Mouse (Mus musculus): ENCODE data around the gene Glis1. TPM values are rescaled to one million over a fixed set of nuclear protein-coding genes. Genes with fewer than 3 reads are reported as not detected.

Glis1 gene
- polyA plus RNA-seq, 1 experiment from 2014 or later, result 1.2 TPM

DNA sequence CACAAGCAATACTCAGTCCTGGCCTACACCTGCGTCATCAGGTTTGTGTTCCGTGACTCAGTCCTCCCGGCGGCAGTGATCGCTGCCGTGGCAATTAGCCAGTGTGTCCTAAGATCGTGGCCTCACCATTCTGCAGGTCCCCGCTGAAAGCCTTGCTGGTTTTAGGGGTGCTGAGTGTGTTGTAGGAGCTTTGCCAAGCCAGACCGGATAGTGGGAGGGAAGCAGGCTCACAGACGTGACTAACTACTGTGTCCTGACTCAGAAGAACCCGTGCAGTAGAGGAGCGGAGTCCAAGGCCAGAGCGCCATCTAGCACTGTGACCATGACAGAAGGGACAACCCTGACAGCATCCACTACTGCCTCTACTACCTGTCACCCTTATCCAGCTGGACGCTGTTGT, 168.4 kb downstream of the Glis1 start:
- 81% methylated on average over 14 of the region's 14 CpGs for WGBS
- Histone ChIP-seq H3K9ac (ENCODE audit: low read depth, low read length) (no peak overlapping the region), H3K36me3 (ENCODE audit: control insufficient read depth, insufficient read depth, low read length) (no peaks in the 10 kb centered on the region), H3K9me3 (ENCODE audit: control insufficient read depth, low read length) (no peaks in the 10 kb centered on the region), H3K27ac (ENCODE audit: low read depth, low read length) (no peak overlapping the region), H3K4me1 (replicated peaks; ENCODE audit: control insufficient read depth, insufficient read depth, low read length) (peaks cover 22% of the 10 kb centered on the region), H3K27me3 (replicated peaks; ENCODE audit: control insufficient read depth, insufficient read depth, low read length) (no peaks in the 10 kb centered on the region; the same call in 1 of the 2 replicates), H3K4me2 (no peak overlapping the region), H3K4me3 (ENCODE audit: low read depth, low read length) (no peak overlapping the region)
- no peak for ATAC-seq (replicated peaks; ENCODE audit: low FRiP score)
- no peak for DNase-seq (ENCODE audit: low spot score)

DNA sequence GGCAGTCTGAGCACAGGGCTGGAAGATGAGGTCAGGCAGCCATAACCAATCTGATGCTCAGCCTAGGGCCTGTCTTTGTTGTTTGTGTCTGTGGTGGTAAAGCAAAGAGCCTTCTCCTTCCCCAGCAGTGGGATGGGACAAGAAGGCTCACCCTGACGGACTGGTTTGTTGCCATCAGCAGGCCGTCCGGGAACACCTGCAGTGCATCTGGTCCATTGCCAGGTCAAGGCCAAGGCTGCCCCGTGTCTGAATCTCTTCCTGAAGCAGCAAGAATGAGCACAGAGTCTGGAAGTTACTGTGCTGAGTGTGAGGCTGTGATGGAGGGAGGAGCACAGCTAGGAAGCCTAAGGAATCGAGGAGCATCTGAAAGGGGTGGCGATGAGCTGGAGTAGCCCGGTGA, 168.8 kb downstream of the Glis1 start:
- Histone ChIP-seq H3K4me2 (no peak overlapping the region), H3K4me3 (ENCODE audit: low read depth, low read length) (no peak overlapping the region), H3K9ac (ENCODE audit: low read depth, low read length) (no peak overlapping the region), H3K27me3 (replicated peaks; ENCODE audit: control insufficient read depth, insufficient read depth, low read length) (peaks cover under 1% of the 10 kb centered on the region), H3K4me1 (replicated peaks; ENCODE audit: control insufficient read depth, insufficient read depth, low read length) (peaks cover 21% of the 10 kb centered on the region), H3K9me3 (ENCODE audit: control insufficient read depth, low read length) (no peaks in the 10 kb centered on the region), H3K36me3 (ENCODE audit: control insufficient read depth, insufficient read depth, low read length) (no peaks in the 10 kb centered on the region), H3K27ac (ENCODE audit: low read depth, low read length) (no peak overlapping the region)
- no peak for DNase-seq (ENCODE audit: low spot score)
- 85% methylated on average over 7 of the region's 7 CpGs for whole genome bisulfite sequencing
- no peak for ATAC-seq (replicated peaks; ENCODE audit: low FRiP score)

DNA sequence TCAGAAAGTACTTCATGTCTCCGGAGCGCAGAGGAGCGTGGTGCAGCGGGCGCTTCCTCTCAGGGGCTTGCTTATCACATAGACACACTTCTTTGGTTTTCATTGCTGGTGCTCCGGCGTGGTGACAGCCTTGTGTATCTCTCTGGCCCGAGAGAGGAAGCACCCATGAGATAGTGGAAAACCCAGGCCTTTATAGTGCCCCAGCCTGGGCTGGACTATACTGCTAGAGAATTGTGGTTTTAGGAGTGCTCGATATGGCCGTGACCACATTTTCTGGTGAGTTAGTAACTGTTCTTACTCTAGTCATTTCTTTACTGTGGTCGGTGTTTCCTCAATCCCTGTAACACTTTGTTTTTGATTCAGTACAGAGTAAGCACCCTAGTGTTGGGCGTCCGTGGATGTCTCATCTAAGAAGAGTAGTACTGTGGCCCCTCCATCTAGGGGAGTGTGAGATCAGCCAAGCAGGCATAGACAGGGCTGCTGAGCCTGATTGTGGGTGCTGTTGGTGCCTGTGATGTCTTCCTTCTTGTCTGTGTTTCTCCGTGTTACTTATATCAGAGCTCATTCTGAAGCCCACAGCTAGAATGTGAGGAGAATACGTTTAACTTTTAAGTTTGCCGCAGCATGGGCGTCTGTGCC, 171.7 kb downstream of the Glis1 start:
- H3K27me3 ChIP-seq (replicated peaks; ENCODE audit: control insufficient read depth, insufficient read depth, low read length), result peaks cover 14% of the 10 kb centered on the region
- peak overlapping the region; percentile 52 for H3K4me2 ChIP-seq
- no peaks in the 10 kb centered on the region for H3K9me3 ChIP-seq (ENCODE audit: control insufficient read depth, low read length)
- H3K9ac ChIP-seq (ENCODE audit: low read depth, low read length), result no peak overlapping the region
- H3K36me3 ChIP-seq (ENCODE audit: control insufficient read depth, insufficient read depth, low read length), result no peaks in the 10 kb centered on the region
- 30% methylated on average over 17 of the region's 17 CpGs for WGBS
- H3K27ac ChIP-seq (ENCODE audit: low read depth, low read length), result peak overlapping the region; percentile 80
- peaks cover 21% of the 10 kb centered on the region for H3K4me1 ChIP-seq (replicated peaks; ENCODE audit: control insufficient read depth, insufficient read depth, low read length)
- DNase-seq (ENCODE audit: low spot score) (peak; percentile 58), ATAC-seq (replicated peaks; ENCODE audit: low FRiP score) (peak; percentile 98)
- H3K4me3 ChIP-seq (ENCODE audit: low read depth, low read length), result peak overlapping the region; percentile 5; the same call in 1 of the 2 replicates

DNA sequence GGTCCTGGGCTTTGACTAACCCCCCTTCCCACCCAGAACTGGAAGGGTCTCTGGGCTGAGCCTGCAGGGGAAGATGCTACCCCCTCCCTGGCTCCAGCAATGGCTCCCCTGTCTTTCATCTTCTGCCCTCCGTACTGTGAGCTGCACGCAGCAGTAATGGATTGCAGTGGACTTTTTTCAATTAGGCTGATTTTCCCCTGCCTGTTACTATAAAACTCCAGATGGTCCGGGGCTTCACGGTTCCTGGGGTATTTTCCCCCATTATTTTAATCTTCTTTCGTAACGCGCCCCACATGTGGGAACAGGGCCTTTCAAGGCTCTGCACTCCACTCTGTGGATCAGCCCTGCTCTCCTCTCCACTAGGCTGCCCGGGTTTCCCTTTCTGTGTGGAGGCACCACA, 175.4 kb downstream of the Glis1 start:
- H3K4me3 ChIP-seq (ENCODE audit: low read depth, low read length), result no peak overlapping the region
- H3K4me1 ChIP-seq (replicated peaks; ENCODE audit: control insufficient read depth, insufficient read depth, low read length), result peaks cover 26% of the 10 kb centered on the region
- ATAC-seq (replicated peaks; ENCODE audit: low FRiP score), result no peak
- H3K9me3 ChIP-seq (ENCODE audit: control insufficient read depth, low read length), result no peaks in the 10 kb centered on the region
- 72% methylated on average over 8 of the region's 8 CpGs for WGBS
- H3K36me3 ChIP-seq (ENCODE audit: control insufficient read depth, insufficient read depth, low read length), result no peaks in the 10 kb centered on the region
- no peak overlapping the region for H3K9ac ChIP-seq (ENCODE audit: low read depth, low read length)
- peaks cover 17% of the 10 kb centered on the region for H3K27me3 ChIP-seq (replicated peaks; ENCODE audit: control insufficient read depth, insufficient read depth, low read length)
- no peak overlapping the region for H3K27ac ChIP-seq (ENCODE audit: low read depth, low read length)
- no peak for DNase-seq (ENCODE audit: low spot score)
- H3K4me2 ChIP-seq, result no peak overlapping the region

DNA sequence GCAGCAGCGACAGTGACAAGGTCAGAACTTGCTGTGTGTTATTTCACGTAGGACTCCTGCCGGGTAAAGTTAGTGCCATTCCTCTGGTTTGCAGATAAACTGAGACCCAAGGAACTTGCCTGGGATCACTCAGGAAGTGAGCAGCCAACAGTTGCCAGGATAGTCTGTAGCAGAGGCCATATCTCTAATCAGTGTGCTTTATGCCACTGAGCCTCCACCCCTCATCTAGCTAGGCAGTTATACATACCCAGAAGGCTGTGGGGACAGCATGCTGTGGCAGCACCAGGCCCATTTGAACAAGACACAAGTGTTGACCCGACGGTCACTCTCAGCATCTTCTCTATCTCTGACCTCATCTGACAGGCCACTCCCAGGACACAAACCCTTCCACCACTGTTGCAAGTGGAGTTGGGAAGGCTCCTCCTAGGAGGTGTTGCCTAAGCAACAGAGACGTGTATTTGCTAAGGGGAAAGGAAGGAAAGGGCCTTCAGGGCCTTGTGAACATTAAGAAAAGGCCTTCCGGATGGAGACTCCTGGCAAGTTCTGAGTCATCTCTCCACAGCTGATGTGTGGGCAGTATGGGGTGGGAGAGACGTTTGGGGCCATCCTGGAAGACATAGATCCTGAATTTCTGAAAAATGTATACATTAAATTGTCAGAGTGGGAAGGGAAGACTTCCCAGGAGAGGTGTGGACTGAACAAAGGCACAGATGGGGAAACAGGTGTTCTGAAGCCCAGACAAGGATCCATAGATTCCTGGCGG, 177.7 kb downstream of the Glis1 start:
- Histone ChIP-seq H3K4me1 (replicated peaks; ENCODE audit: control insufficient read depth, insufficient read depth, low read length) (peaks cover 7% of the 10 kb centered on the region), H3K27ac (ENCODE audit: low read depth, low read length) (no peak overlapping the region), H3K36me3 (ENCODE audit: control insufficient read depth, insufficient read depth, low read length) (no peaks in the 10 kb centered on the region), H3K27me3 (replicated peaks; ENCODE audit: control insufficient read depth, insufficient read depth, low read length) (peaks cover 18% of the 10 kb centered on the region), H3K4me3 (ENCODE audit: low read depth, low read length) (no peak overlapping the region), H3K9me3 (ENCODE audit: control insufficient read depth, low read length) (no peaks in the 10 kb centered on the region), H3K9ac (ENCODE audit: low read depth, low read length) (no peak overlapping the region), H3K4me2 (no peak overlapping the region)
- DNase-seq (ENCODE audit: low spot score) (no peak), ATAC-seq (replicated peaks; ENCODE audit: low FRiP score) (peak; percentile 56; the same call in 1 of the 2 replicates)
- 57% methylated on average over 9 of the region's 9 CpGs for WGBS

DNA sequence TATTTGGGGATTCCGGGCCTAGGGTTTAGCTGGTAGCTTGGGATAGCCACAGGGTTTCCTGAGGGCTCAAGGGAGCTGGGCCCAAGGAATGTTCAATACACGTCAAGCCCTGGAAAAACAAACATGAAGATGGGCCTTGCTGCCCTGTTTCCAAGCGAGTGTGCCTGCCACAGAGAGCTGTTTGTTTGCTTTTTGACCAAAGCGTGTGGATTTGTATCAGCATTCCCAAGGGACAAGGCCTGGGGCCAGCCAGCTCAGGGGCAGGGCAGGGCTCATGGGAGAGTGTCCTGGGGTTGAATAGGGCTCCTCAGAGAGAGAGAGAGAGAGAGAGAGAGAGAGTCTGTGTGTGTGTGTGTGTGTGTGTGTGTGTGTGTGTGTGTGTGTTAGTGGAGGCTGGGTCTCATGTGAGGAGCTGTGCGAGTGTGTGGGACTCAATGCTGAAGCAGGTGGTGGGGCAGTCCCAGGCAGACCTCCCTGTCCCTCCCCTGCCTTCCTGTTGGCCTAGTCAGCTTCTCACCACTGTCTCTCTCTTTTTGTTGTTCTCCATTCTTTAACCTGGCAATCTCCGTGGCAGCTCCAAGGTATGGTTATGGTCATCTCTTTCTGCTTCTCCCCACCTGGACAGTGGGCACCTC, 183.3 kb downstream of the Glis1 start:
- ATAC-seq (replicated peaks; ENCODE audit: low FRiP score) (no peak), DNase-seq (ENCODE audit: low spot score) (no peak)
- no peak overlapping the region for H3K4me3 ChIP-seq (ENCODE audit: low read depth, low read length)
- no peak overlapping the region for H3K27ac ChIP-seq (ENCODE audit: low read depth, low read length)
- no peaks in the 10 kb centered on the region for H3K36me3 ChIP-seq (ENCODE audit: control insufficient read depth, insufficient read depth, low read length)
- 0 out of 2 replicates have a peak, but pooled peaks cover 4% of the 10 kb centered on the region for H3K27me3 ChIP-seq (replicated peaks; ENCODE audit: control insufficient read depth, insufficient read depth, low read length)
- H3K9me3 ChIP-seq (ENCODE audit: control insufficient read depth, low read length), result no peaks in the 10 kb centered on the region
- no peak overlapping the region for H3K4me2 ChIP-seq
- H3K4me1 ChIP-seq (replicated peaks; ENCODE audit: control insufficient read depth, insufficient read depth, low read length), result no peaks in the 10 kb centered on the region
- 61% methylated on average over 6 of the region's 6 CpGs for WGBS
- H3K9ac ChIP-seq (ENCODE audit: low read depth, low read length), result no peak overlapping the region

DNA sequence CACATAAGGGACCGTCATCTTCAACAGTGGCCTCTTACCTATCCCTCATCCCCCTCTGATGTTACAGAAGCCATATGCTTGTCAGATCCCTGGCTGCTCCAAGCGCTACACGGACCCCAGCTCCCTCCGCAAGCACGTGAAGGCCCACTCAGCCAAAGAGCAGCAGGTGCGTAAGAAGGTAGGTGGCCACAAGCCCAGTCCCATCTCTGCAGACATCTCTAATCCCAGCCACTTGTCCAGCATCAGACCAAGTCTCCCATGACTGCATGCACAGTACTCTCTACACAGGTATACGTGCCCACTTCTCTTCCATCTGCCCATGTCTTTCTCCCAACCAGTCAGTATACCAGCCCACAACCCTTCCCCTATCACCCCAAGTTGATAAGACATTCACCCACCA, 185.1 kb downstream of the Glis1 start:
- ATAC-seq (replicated peaks; ENCODE audit: low FRiP score) (no peak), DNase-seq (ENCODE audit: low spot score) (no peak)
- no peaks in the 10 kb centered on the region for H3K36me3 ChIP-seq (ENCODE audit: control insufficient read depth, insufficient read depth, low read length)
- H3K9ac ChIP-seq (ENCODE audit: low read depth, low read length), result no peak overlapping the region
- H3K4me1 ChIP-seq (replicated peaks; ENCODE audit: control insufficient read depth, insufficient read depth, low read length), result no peaks in the 10 kb centered on the region
- 85% methylated on average over 7 of the region's 7 CpGs for WGBS
- H3K27me3 ChIP-seq (replicated peaks; ENCODE audit: control insufficient read depth, insufficient read depth, low read length), result 0 out of 2 replicates have a peak, but pooled peaks cover 2% of the 10 kb centered on the region
- H3K4me2 ChIP-seq, result no peak overlapping the region
- H3K9me3 ChIP-seq (ENCODE audit: control insufficient read depth, low read length), result no peaks in the 10 kb centered on the region
- no peak overlapping the region for H3K27ac ChIP-seq (ENCODE audit: low read depth, low read length)
- no peak overlapping the region for H3K4me3 ChIP-seq (ENCODE audit: low read depth, low read length)

DNA sequence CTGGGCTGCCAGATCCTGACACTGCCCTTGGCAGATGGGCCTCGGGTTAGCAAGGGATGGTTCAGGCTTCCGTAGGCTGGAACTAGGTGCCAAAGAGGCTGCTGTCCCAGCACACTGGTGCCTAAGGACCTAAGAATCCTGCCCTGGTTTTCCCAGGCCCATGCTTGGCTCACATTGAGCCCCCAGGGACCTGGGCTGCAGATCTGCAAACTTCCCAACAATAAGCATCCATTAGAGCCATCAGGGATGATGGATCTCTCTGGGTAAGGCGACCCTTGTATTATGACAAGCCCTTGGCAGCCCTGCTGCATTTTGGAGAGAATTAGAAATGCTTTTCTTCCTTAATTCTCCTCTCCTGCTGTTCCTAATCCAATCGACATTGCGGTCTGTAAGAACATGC, 187.0 kb downstream of the Glis1 start:
- no peak for ATAC-seq (replicated peaks; ENCODE audit: low FRiP score)
- no peak overlapping the region for H3K4me2 ChIP-seq
- H3K27me3 ChIP-seq (replicated peaks; ENCODE audit: control insufficient read depth, insufficient read depth, low read length), result no peaks in the 10 kb centered on the region
- H3K36me3 ChIP-seq (ENCODE audit: control insufficient read depth, insufficient read depth, low read length), result no peaks in the 10 kb centered on the region
- H3K4me3 ChIP-seq (ENCODE audit: low read depth, low read length), result no peak overlapping the region
- DNase-seq (ENCODE audit: low spot score), result no peak
- 80% methylated on average over 5 of the region's 5 CpGs for WGBS
- no peaks in the 10 kb centered on the region for H3K4me1 ChIP-seq (replicated peaks; ENCODE audit: control insufficient read depth, insufficient read depth, low read length)
- H3K9me3 ChIP-seq (ENCODE audit: control insufficient read depth, low read length), result no peaks in the 10 kb centered on the region
- H3K27ac ChIP-seq (ENCODE audit: low read depth, low read length), result no peak overlapping the region
- no peak overlapping the region for H3K9ac ChIP-seq (ENCODE audit: low read depth, low read length)

Measured in liver, embryonic 11.5 days (tissue).